Mouse (Mus musculus) heart, postnatal 14 days (tissue): ENCODE data around the gene Klri2. TPM values are rescaled to one million over a fixed set of nuclear protein-coding genes. Genes with fewer than 3 reads are reported as not detected.
"Not testable (repeated sequence)": the region's sequence is repeated elsewhere in the genome, so short reads cannot be mapped to it uniquely, and the experiment has no call there.

ENCODE experiments used
- DNase-seq, 2 experiments: peaks; one replicate each; pipeline ENCODE4 v3.0.0; 2021 to 2022
- intact Hi-C: fragments of 180-260 bp; cut with DNase I; formaldehyde crosslinking; loops from one replicate; pipeline ENCODE4 v1.15.1; 2025
- long read RNA-seq, 2 experiments: library from polyadenylated mRNA; stranded (forward); transcript quantifications; one replicate each; pipeline ENCODE4 v2.0.0; 2021
- microRNA-seq, 2 experiments: library from miRNA; unstranded; fragments of <30 nt; microRNA quantifications; one replicate each; pipeline ENCODE4 v1.2.0; 2021 to 2022
- total RNA-seq, 2 experiments: library from RNA; stranded (reverse); gene quantifications; 2 replicates each; pipeline ENCODE4 v1.2.3; 2021

Klri2 gene
- total RNA-seq = not detected
- long read RNA-seq, experiment 1 = 0 reads
- long read RNA-seq, experiment 2 = 0 reads

GRCm38 (mm10) chr6:129740069-129740721 lies at the start of gene Klri2:
TSS of gene Klri2 (minus strand) at chr6:129740484.
- intact Hi-C loops = no loop called here
- DNase-seq = no peak

GRCm38 (mm10) chr6:129784170-129784569 lies 43.9 kb upstream of the Klri2 start, which contains the start of gene Gm156:
TSS of gene Gm156 (minus strand) at chr6:129784270.
- intact Hi-C loops, DNase-seq: not testable (repeated sequence)

GRCm38 (mm10) chr6:129747654-129748032 lies 7.4 kb upstream of the Klri2 start:
- intact Hi-C loops = no loop called here
- DNase-seq = no peak

- intact Hi-C loops = no loop called here
- no peak for DNase-seq
Measured at GRCm38 (mm10) chr6:129747016-129747653, 6.9 kb upstream of the Klri2 start.

GRCm38 (mm10) chr6:129746151-129746550 lies 5.9 kb upstream of the Klri2 start:
- no peak for DNase-seq
- intact Hi-C loops = no loop called here

- intact Hi-C loops = no loop called here
Measured at GRCm38 (mm10) chr6:129736414-129736813, 3.9 kb downstream of the Klri2 start.

GRCm38 (mm10) chr6:129727237-129727636 lies 13.0 kb downstream of the Klri2 start:
- DNase-seq = no peak
- intact Hi-C loops = no loop called here

More at GRCm38 (mm10) chr6:129736414-129736813, 3.9 kb downstream of the Klri2 start:
- DNase-seq = no peak

- intact Hi-C loops = no loop called here
- no peak for DNase-seq
Measured at GRCm38 (mm10) chr6:129721390-129721789, 18.9 kb downstream of the Klri2 start.

GRCm38 (mm10) chr6:129720487-129720886 lies 19.8 kb downstream of the Klri2 start:
- intact Hi-C loops = no loop called here
- no peak for DNase-seq

GRCm38 (mm10) chr6:129717032-129717431 lies 23.3 kb downstream of the Klri2 start, which contains the start of gene Klri1:
TSS of gene Klri1 (minus strand) at chr6:129717132.
- no peak for DNase-seq
- intact Hi-C loops = no loop called here

- intact Hi-C loops = no loop called here
- DNase-seq = no peak
Measured at GRCm38 (mm10) chr6:129713566-129713965, 26.7 kb downstream of the Klri2 start.

GRCm38 (mm10) chr6:129691436-129691835 lies 48.8 kb downstream of the Klri2 start:
- intact Hi-C loops, DNase-seq: not testable (repeated sequence)

GRCm38 (mm10) chr6:129680379-129680778 lies 59.9 kb downstream of the Klri2 start:
- DNase-seq = no peak
- intact Hi-C loops = no loop called here

Small RNA genes within 50 kb of the gene (microRNA-seq; reads per million reads assigned to microRNA genes)
- gene Mir680-1 = 0 reads per million in 2 experiments

Other genes starting within 250 kb of the Klri2 start
- gene Olr1, start 233.3 kb downstream of the Klri2 start, total RNA-seq = under 1 TPM in 1 of 2 experiments, not detected in 1; 0.12 TPM
- not detected for gene Tmem52b, start 227.9 kb downstream of the Klri2 start, total RNA-seq
- 10 to 100 TPM; 79.8 to 85.9 TPM for gene Gabarapl1, start 207.3 kb downstream of the Klri2 start, total RNA-seq
- gene Klre1, start 162.6 kb downstream of the Klri2 start, total RNA-seq = not detected
- not detected for gene Klrd1, start 148.7 kb downstream of the Klri2 start, total RNA-seq
- not detected for gene Klrk1, start 116.6 kb downstream of the Klri2 start, total RNA-seq
- gene Klrc3, start 97.1 kb downstream of the Klri2 start, total RNA-seq = not detected
- gene Klrc2, start 79.8 kb downstream of the Klri2 start, total RNA-seq = not detected
- gene Klrc1, start 61.5 kb downstream of the Klri2 start, total RNA-seq = not detected
- gene Klri1, start 23.4 kb downstream of the Klri2 start, total RNA-seq = not detected
- gene Gm156, start 43.8 kb upstream of the Klri2 start, total RNA-seq = not detected
- gene Gm17631, start 122.2 kb upstream of the Klri2 start, total RNA-seq = not detected
- not detected for gene Klra17, start 136.2 kb upstream of the Klri2 start, total RNA-seq
- not detected for gene Klra5, start 177.2 kb upstream of the Klri2 start, total RNA-seq